Mouse (Mus musculus) cerebellum, adult 2 months (tissue): ENCODE results near the gene Tomm20. TPM values are rescaled to one million over a fixed set of nuclear protein-coding genes. Genes with fewer than 3 reads are reported as not detected.
"Not testable (repeated sequence)": the region's sequence is repeated elsewhere in the genome, so short reads cannot be mapped to it uniquely, and the experiment has no call there.

Experiments used
- DNase-seq, 2 experiments: peaks; one replicate each; pipeline ENCODE4 v3.0.0; 2021
- H3K27ac ChIP-seq: fragments of 200-500 bp; 2 replicates; pipeline ENCODE4 v1.5.1; 2012; ENCODE audit warnings: low read length, control low read depth, inconsistent platforms; ENCODE audit not compliant: insufficient read depth
- H3K27me3 ChIP-seq: fragments of 200-500 bp; 2 replicates; pipeline ENCODE4 v1.6.1; 2012; ENCODE audit warnings: inconsistent platforms, mild to moderate bottlenecking, low read length, moderate library complexity; ENCODE audit not compliant: control insufficient read depth, insufficient read depth
- H3K4me1 ChIP-seq: fragments of 200-500 bp; 2 replicates; pipeline ENCODE4 v1.6.1; 2011; ENCODE audit warnings: low read length; ENCODE audit not compliant: control insufficient read depth, insufficient read depth
- H3K4me3 ChIP-seq: fragments of 200-500 bp; replicated peaks from 2 replicates; pipeline ENCODE3; 2011; ENCODE audit warnings: mild to moderate bottlenecking, low read depth, low read length, control low read depth; ENCODE audit not compliant: insufficient read depth
- CTCF ChIP-seq: fragments of 200-500 bp; IDR thresholded peaks from 2 replicates; pipeline ENCODE4 v1.5.1; 2011; ENCODE audit warnings: low read depth, mild to moderate bottlenecking, control low read depth, low read length, moderate library complexity, borderline replicate concordance; ENCODE audit not compliant: insufficient read depth
- POLR2A ChIP-seq: fragments of 200-500 bp; IDR thresholded peaks from 2 replicates; pipeline ENCODE4 v1.6.1; 2011; ENCODE audit warnings: low read length, control low read depth, borderline replicate concordance; ENCODE audit not compliant: insufficient read depth
- WGBS: fragments of 180-500 bp; shearing (Covaris S2); methylation state at CpG from one replicate; pipeline ENCODE4 v1.1.7; 2018; 5-methylcytosine and 5-hydroxymethylcytosine counted together
- polyA plus RNA-seq: library from polyadenylated mRNA; depleted of rRNA; stranded (reverse); fragments of >200 nt; gene quantifications from 2 replicates; pipeline ENCODE4 v1.2.3, GENCODE M21; 2012

Tomm20 gene
- polyA plus RNA-seq, 1 experiment = 195 TPM

DNA sequence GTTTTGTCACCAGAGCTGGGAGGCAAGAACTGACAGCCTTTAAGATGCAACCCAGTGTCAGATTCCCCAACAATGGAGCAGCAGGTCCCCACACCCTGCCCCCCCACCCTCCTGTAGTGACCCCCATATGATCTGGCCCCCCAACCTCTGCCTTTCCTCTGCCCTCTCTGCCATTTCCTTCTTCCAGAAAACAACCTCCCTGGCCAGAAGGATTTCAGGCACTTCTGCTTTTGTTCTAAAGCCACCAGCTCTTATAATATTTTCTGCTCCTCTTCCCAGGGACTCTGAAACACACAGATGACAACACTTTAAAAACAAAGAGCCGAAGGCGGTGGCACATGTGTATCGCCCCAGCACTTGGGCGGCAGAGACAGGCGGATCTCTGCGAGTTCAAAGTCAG, 25.3 kb downstream of the Tomm20 start:
- Histone ChIP-seq H3K4me3 (no peak overlapping the region), H3K27ac (no peak overlapping the region), H3K4me1 (peaks cover 3% of the 10 kb centered on the region; the same call in 1 of the 2 replicates), H3K27me3 (no peaks in the 10 kb centered on the region)
- TF ChIP-seq CTCF (no peak), POLR2A (no peak)
- DNase-seq = no peak
- WGBS = 77% methylated on average over 6 of the region's 6 CpGs

DNA sequence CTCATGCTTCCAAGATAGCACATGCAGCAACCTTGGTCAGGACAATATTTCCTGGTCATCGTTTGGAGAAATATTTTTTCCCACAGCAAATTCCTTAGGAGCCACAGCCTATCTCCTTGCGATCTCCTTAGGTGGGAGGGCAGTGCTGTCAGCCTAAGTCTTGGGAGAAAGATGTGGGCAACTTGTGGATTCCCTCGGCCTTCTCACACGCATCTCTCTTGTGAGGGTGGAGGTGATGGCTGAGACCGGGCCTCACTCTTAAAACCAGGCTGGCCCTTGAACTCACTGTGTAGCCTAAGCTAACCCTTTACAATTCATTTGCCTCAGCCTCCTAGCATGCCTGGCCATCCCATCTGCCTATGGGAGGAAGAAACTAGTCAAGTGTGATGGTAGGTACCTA, 25.9 kb downstream of the Tomm20 start:
- 98% methylated on average over 5 of the region's 5 CpGs for WGBS
- Histone ChIP-seq H3K4me1 (peaks cover 5% of the 10 kb centered on the region; the same call in 1 of the 2 replicates), H3K4me3 (no peak overlapping the region), H3K27me3 (no peaks in the 10 kb centered on the region), H3K27ac (no peak overlapping the region)
- no peak for TF ChIP-seq CTCF
- no peak for TF ChIP-seq POLR2A
- DNase-seq = no peak

DNA sequence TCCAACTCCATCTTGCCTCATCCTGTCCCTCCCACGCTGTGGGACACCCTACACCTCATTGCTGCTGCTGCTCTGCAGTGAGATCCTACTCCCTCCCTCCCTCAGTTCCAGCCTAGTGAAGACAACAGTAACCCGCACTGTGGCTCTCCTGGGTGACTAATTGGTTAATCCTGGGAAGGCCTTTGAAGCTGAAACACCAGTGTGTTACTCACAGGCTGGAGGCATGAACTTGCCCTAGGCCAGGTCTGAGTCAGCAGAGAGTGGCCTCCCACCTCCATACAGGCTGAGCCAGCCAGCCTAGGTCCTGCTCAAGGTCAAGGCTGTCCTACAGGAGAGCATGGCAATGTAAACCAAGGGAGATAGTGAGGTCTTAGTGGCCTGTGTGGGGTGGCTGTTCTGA, 26.4 kb downstream of the Tomm20 start:
- Histone ChIP-seq H3K4me1 (peaks cover 9% of the 10 kb centered on the region), H3K27ac (no peak overlapping the region), H3K4me3 (no peak overlapping the region), H3K27me3 (no peaks in the 10 kb centered on the region)
- WGBS = 87% methylated on average over 2 of the region's 2 CpGs
- DNase-seq = no peak
- TF ChIP-seq POLR2A = no peak
- TF ChIP-seq CTCF = no peak

DNA sequence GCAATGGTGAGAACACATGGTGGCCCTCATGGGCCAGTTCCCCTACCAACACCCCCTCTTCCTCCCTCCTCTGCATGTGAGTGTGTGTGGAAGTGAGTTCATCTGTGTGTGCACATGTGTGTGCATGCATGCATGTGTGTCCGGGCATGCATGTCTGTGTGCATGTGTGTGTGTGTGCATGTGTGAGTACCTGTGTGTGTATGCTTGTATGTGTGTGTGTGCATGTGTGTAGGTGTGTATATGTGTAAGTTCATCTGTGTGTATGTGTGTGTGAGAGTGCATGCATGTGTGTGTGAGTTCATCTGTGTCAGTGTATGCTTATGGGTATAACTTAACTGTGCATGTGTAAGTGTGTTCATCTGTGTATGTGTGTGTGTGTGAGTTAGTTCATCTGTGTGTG, 27.3 kb downstream of the Tomm20 start:
- WGBS = 95% methylated on average over 1 of the region's 1 CpGs

DNA sequence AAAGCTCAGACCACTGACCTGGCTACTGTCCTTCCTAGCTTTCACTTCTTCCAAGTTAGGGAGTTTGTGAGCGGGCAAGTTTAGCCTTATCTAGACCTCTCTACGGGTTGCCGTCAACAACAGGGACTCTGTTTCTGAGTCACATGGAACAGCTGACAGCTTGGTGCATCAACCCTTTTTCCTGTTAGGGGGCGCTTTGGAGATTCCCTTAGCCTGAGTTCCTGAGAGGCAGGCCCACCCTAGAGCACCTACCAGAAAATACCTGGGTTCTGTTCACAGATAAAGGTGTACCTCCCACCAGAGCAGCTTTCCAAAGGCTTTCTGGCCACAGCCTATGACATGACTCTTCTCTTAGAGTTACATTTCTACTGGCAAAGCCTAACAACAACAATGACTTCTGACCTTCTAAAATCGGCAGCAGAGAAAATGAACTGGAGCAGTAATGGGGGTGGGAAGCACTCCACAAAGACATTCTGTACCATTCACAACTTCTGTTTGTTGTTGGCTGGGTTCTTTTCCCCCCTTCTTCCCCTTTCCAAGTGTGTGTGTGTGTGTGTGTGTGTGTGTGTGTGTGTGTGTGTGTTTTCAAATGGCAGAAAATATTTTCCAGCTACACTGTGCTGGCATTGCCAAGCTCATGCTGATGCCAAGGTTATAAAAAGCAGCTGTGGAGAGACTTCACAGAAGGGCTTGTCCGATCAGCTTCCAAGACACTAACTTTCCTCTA, 28.3 kb downstream of the Tomm20 start:
- DNase-seq = no peak
- TF ChIP-seq CTCF = no peak
- no peak for TF ChIP-seq POLR2A
- Histone ChIP-seq H3K27ac (no peak overlapping the region), H3K27me3 (no peaks in the 10 kb centered on the region), H3K4me1 (peaks cover 18% of the 10 kb centered on the region), H3K4me3 (no peak overlapping the region)
- WGBS = 56% methylated on average over 6 of the region's 6 CpGs

More for the DNA sequence above, 27.3 kb downstream of the Tomm20 start:
- TF ChIP-seq CTCF (no peak), POLR2A (no peak)
- Histone ChIP-seq H3K4me1 (peaks cover 14% of the 10 kb centered on the region), H3K27ac (no peak overlapping the region), H3K4me3 (no peak overlapping the region), H3K27me3 (no peaks in the 10 kb centered on the region)
- DNase-seq = no peak

DNA sequence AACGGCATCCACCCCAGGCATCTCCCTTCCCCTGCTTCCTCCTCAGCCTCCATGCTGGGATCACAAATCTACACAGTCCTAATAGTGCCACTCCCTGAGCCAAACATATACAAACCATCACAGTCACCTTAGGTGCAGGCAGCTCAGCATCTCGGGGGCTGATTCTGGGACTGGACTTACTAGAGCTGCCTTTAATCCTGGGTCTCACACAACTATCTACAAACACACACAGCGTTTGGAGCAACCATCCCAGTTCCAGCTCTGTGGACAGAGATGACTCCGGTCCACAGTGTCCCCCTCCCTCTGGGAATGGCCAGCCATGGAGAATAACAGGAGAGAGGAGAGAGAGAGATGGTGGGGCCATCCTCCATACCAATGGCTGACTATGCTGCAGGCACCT, 29.0 kb downstream of the Tomm20 start:
- 92% methylated on average over 4 of the region's 4 CpGs for WGBS
- no peak overlapping the region for H3K27ac ChIP-seq

DNA sequence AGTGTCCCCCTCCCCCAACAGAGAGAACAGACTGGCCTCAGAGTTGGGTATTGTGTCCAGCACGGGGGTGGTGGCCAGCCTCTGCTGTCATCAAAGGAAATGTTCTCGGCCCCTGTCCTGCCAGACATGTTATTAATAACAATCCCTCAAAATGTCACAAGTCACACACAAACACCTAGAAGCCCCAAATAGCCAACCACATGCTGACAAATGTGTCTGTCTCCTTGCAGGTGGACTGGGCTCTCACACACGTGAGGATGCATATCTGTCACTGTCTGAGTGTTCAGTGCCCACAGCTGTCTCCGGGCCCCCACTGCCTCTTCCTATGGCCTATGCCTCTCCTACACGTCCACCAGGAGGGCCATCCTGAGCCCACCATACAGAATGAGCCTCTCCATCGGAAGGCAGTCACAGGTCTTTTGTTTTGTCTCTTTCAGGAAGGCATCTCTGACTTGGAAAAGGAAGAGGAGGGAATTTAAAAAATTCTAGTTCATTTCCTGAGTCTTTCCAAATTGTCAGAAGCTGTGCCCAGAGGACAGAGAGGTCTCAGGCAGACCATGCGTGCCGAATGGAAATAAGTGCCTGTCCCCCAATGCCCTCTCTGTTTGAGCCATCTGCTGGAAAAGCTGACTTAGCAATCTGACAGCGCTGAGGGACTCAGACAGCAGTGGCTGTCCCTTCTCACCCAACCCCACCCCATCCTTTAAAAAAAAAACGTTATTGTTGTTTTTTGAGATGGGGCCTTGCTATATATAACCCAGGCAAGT, 30.9 kb downstream of the Tomm20 start:
- peaks cover 16% of the 10 kb centered on the region for H3K4me1 ChIP-seq
- no peak overlapping the region for H3K4me3 ChIP-seq
- TF ChIP-seq POLR2A (no peak), CTCF (no peak)
- no peaks in the 10 kb centered on the region for H3K27me3 ChIP-seq
- DNase-seq = no peak
- WGBS = 48% methylated on average over 10 of the region's 10 CpGs
- no peak overlapping the region for H3K27ac ChIP-seq

More for the DNA sequence above, 29.0 kb downstream of the Tomm20 start:
- no peak overlapping the region for H3K4me3 ChIP-seq
- DNase-seq = no peak
- peaks cover 18% of the 10 kb centered on the region for H3K4me1 ChIP-seq
- TF ChIP-seq POLR2A (no peak), CTCF (no peak)
- no peaks in the 10 kb centered on the region for H3K27me3 ChIP-seq

DNA sequence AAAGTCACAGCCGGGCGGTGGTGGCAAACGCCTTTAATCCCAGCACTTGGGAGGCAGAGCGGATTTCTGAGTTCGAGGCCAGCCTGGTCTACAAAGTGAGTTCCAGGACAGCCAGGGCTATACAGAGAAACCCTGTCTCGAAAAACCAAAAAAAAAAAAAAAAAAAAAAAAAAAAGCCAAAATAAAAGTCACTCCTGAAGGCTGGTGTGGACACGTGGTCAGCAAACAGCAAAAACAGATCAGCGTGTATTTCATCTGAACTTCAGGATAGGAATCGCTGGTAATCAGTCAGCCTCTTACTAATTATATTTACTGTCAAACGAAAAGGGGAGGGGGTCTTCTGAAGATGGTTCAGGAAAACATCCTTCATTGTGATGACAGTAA, 31.5 kb downstream of the Tomm20 start:
- DNase-seq, H3K27ac ChIP-seq, H3K27me3 ChIP-seq, H3K4me3 ChIP-seq: not testable (repeated sequence)
- WGBS = 55% methylated on average over 10 of the region's 10 CpGs
- H3K4me1 ChIP-seq = peaks cover 16% of the 10 kb centered on the region
